28 mouse cellular contexts compared by ENCODE assay signal in the genomic region with DNA sequence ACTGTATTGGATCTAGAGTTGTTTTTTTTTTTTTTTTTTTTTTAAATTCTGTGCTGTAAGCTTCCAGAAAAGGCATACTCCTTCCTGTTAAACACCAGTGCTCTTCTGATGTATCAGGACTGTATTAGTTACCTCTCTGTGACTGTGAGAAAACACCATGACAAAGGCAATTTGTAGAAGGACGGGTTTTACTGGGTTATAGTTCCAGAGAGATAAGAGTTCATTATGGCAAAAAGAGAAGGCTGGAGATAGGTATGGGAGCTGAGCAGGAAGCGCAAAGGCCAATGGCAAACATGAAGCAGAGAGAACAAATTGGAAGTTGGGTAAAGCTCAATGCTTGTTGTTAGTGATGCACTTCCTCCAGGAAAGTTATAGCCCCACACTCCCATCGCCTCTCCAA.
"Had no signal": no experiment of that assay in that cellular context is flagged by ENCODE, and none has a peak within 500 bp of the region (broad histone marks: within the 10 kb centered on the region; RNA-seq: fewer than 3 reads in every experiment).

No protein-coding gene starts in this region.

- H3K4me2 ChIP-seq: embryonic facial prominence, embryonic 12.5 days; embryonic facial prominence, embryonic 13.5 days; embryonic facial prominence, embryonic 15.5 days; forebrain, embryonic 12.5 days; forebrain, embryonic 13.5 days; forebrain, embryonic 15.5 days had no signal

- ATAC-seq: forebrain, embryonic 13.5 days; forebrain, embryonic 14.5 days; forebrain, embryonic 15.5 days; forebrain, embryonic 16.5 days; forebrain, postnatal 0 days had no signal

- DNase-seq: cerebellum, adult 2 months; cerebellum, adult 8-10 months; cerebellum, adult 9-10 months; cerebellum, adult 9-11 months; cerebellum, postnatal 10 days; cerebellum, postnatal 14 days; cerebellum, postnatal 25 days; cerebellum, postnatal 36 days; embryo, embryonic 11 days; forebrain, postnatal 0 days; gastrocnemius, adult 2 months; gastrocnemius, postnatal 10 days; gastrocnemius, postnatal 14 days; gastrocnemius, postnatal 25 days; gastrocnemius, postnatal 36 days; heart, adult 18-20 months; heart, adult 2 months had no signal

- H3K9ac ChIP-seq: embryonic facial prominence, embryonic 12.5 days; embryonic facial prominence, embryonic 13.5 days; embryonic facial prominence, embryonic 15.5 days; forebrain, embryonic 12.5 days; forebrain, embryonic 13.5 days; forebrain, embryonic 15.5 days; forebrain, postnatal 0 days had no signal

- H3K27me3 ChIP-seq: embryonic facial prominence, embryonic 12.5 days; embryonic facial prominence, embryonic 13.5 days; embryonic facial prominence, embryonic 15.5 days; forebrain, embryonic 12.5 days; forebrain, embryonic 13.5 days; forebrain, embryonic 15.5 days had no signal

- H3K36me3 ChIP-seq: embryonic facial prominence, embryonic 10.5 days; embryonic facial prominence, embryonic 12.5 days; embryonic facial prominence, embryonic 13.5 days; embryonic facial prominence, embryonic 15.5 days; forebrain, embryonic 10.5 days; forebrain, embryonic 12.5 days; forebrain, embryonic 15.5 days had no signal

- H3K4me3 ChIP-seq: embryonic facial prominence, embryonic 10.5 days; embryonic facial prominence, embryonic 12.5 days; embryonic facial prominence, embryonic 13.5 days; embryonic facial prominence, embryonic 15.5 days; erythroblast, embryonic 14.5 days; forebrain, embryonic 10.5 days; forebrain, embryonic 12.5 days; forebrain, embryonic 13.5 days; forebrain, embryonic 15.5 days; gastrocnemius, adult 2 months; heart, adult 2 months had no signal

- H3K27ac ChIP-seq: embryonic facial prominence, embryonic 10.5 days; embryonic facial prominence, embryonic 12.5 days; embryonic facial prominence, embryonic 13.5 days; embryonic facial prominence, embryonic 15.5 days; forebrain, embryonic 10.5 days; forebrain, embryonic 12.5 days; forebrain, embryonic 13.5 days; forebrain, embryonic 15.5 days; gastrocnemius, adult 2 months; heart, adult 2 months had no signal

- H3K9me3 ChIP-seq: embryonic facial prominence, embryonic 10.5 days; embryonic facial prominence, embryonic 12.5 days; embryonic facial prominence, embryonic 13.5 days; embryonic facial prominence, embryonic 15.5 days; forebrain, embryonic 10.5 days; forebrain, embryonic 12.5 days; forebrain, embryonic 13.5 days; forebrain, embryonic 15.5 days had no signal
